Mouse (Mus musculus) central nervous system, embryonic 11.5 days (tissue): ENCODE measurements around the gene Nlrc5. TPM values are rescaled to one million over a fixed set of nuclear protein-coding genes. Genes with fewer than 3 reads are reported as not detected.

Experiments
- polyA plus RNA-seq: library from polyadenylated mRNA; depleted of rRNA; stranded (reverse); fragments of >200 nt; gene quantifications from 2 replicates; pipeline ENCODE4 v1.2.3, GENCODE M21; 2012; rRNA removed

The Nlrc5 gene
- 0.04 and 0.15 TPM in 2 replicates for polyA plus RNA-seq

DNA sequence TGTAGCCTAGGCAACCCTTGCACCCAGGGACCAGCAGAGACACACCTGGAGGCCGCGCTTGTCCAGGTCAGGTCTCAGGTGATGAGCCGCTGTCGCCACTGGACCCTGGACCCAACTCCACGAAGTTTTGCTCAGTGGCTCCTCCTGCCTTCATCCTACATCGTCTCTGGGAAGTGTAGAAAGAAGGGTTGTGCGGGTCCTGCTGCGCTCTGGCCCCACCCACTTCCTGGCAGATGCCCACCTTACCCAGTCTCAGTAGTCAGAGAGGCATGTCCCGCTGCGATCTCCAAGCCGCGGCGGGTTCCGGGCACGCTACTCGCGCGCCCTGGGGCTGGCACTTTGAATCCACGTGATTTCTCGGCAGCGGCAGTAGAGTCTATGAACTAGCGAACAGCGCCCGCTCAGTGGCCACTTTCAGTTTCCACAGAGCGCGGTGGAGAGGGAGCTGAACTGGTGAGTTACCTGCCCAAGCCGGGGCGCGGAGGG lies at the start of gene Nlrc5:
Nlrc5 (plus strand) TSS at position 376 of the 486 bp plus-strand sequence.

DNA sequence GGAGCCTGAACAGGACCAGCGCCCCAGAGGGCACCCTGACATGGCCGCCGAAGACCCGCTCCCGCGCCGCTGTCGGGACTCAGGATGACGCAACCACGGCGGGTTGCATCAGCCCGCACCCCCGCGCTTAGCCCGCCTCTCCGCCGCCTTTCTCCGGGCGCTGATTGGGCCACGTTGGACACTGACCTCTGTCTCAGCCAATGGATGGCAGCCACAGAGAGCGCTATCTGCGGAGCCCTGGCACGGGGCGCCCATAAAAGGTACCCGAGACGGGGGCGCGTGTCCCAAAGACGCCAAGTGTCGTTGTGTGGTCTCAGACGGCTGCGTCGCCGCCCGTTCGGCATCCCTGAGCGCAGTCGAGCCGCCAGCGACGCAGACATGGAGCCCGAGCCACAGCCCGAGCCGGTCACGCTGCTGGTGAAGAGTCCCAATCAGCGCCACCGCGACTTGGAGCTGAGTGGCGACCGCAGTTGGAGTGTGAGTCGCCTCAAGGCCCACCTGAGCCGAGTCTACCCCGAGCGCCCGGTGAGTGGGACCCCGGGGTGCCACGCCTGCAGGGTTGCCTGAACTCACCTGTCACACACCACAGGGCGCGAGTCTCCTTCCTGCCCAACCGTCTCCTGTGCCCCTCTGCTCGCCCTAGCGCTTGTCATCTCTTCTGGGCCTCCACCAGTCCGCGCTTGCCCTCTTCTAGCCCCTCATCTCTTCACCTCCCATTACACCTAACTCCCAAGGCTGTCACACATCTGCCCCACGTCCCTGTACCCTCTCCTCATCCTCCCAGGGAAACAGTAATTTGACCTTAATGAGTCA lies 47.7 kb upstream of the Nlrc5 start, which contains the start of gene Herpud1:
Herpud1 (plus strand) TSS at position 225 of the 813 bp plus-strand sequence.

DNA sequence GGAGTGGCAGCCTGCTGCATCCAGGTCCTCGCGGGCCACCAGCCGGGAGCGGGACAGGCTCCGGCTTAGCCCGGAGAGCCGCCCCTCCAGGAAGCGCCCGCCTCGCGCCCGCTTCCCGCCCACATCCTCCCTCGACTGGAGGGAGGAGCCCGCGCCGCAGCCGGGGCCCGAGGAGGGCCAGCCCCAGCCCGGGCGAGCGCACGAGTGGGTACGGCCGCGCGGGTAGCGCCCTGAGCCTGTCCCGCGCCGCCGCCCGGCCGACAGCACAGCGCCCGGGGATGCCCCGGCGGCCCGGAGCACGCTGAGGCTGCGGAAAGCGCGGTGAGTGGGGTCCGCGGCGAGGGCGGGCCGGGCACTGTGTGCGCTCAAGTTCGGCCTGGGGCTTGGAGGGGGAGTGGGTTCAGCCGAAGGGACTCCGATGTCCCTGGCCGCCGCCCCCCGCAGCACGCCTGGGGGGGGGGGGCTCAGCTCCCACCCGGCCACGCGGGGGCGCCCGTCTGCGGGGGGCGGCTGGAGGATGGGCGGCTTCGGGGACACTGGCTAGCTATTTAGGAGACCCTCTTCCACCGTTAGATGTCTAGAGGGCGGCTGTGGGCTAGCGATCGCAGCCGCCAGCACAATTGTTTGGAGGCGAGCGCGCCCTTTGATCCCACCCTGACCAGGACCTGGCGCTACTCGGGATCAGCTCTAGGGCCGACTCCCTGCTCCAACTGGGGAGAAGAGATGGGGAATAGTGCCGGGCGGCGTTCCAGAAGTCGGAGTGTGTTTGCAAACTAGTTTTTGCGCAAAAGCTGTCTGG lies 98.9 kb downstream of the Nlrc5 start, which contains the start of gene Cpne2:
Cpne2 (plus strand) TSS at position 118 of the 799 bp plus-strand sequence.

Other genes with a start within 250 kb of the Nlrc5 start
- 71.6 and 75.1 TPM in 2 replicates for gene Nup93, start 219.8 kb upstream of the Nlrc5 start, polyA plus RNA-seq
- gene Slc12a3, start 105.2 kb upstream of the Nlrc5 start, polyA plus RNA-seq = 0.19 TPM in 2 replicates
- gene Herpud1, start 47.9 kb upstream of the Nlrc5 start, polyA plus RNA-seq = 39.4 and 39.8 TPM in 2 replicates
- gene Cpne2, start 98.6 kb downstream of the Nlrc5 start, polyA plus RNA-seq = 12.1 and 14.7 TPM in 2 replicates
- gene Rspry1, start 167.6 kb downstream of the Nlrc5 start, polyA plus RNA-seq = 25.5 and 28.3 TPM in 2 replicates
- 76.1 and 182 TPM in 2 replicates for gene Fam192a, start 167.6 kb downstream of the Nlrc5 start, polyA plus RNA-seq
- gene Arl2bp, start 232.2 kb downstream of the Nlrc5 start, polyA plus RNA-seq = 170 and 186 TPM in 2 replicates